Mouse (Mus musculus) thymus, adult 2 months (tissue): ENCODE data around the gene Mitf. TPM values are rescaled to one million over a fixed set of nuclear protein-coding genes. Genes with fewer than 3 reads are reported as not detected.
A peak's percentile ranks its signal among the peaks of the same experiment; 100 is the strongest.

Experiments
- DNase-seq: peaks from one replicate; pipeline ENCODE4 v3.0.0; 2021
- H3K27ac ChIP-seq: fragments of 200-500 bp; 2 replicates; pipeline ENCODE4 v1.5.1; 2012; ENCODE audit warnings: low read length, control low read depth; ENCODE audit not compliant: control insufficient read depth, insufficient read depth
- H3K27me3 ChIP-seq: fragments of 200-500 bp; 2 replicates; pipeline ENCODE4 v1.6.1; 2012; ENCODE audit warnings: mild to moderate bottlenecking, low read length, moderate library complexity, mixed read lengths; ENCODE audit not compliant: control insufficient read depth, insufficient read depth
- H3K36me3 ChIP-seq: fragments of 200-500 bp; 2 replicates; pipeline ENCODE4 v1.6.1; 2012; ENCODE audit warnings: mild to moderate bottlenecking, low read length, moderate library complexity; ENCODE audit not compliant: control insufficient read depth, insufficient read depth
- H3K4me1 ChIP-seq: fragments of 200-500 bp; replicated peaks from 2 replicates; pipeline ENCODE4 v1.6.1; 2012; ENCODE audit warnings: low read length; ENCODE audit not compliant: control insufficient read depth, insufficient read depth
- H3K4me3 ChIP-seq: fragments of 200-500 bp; 2 replicates; pipeline ENCODE4 v1.5.1; 2012; ENCODE audit warnings: mild to moderate bottlenecking, low read length, control low read depth, moderate library complexity; ENCODE audit not compliant: control insufficient read depth, insufficient read depth
- CTCF ChIP-seq: fragments of 200-500 bp; IDR thresholded peaks from 2 replicates; pipeline ENCODE4 v1.5.1; 2012; ENCODE audit warnings: mild to moderate bottlenecking, control low read depth, low read length, moderate library complexity, borderline replicate concordance; ENCODE audit not compliant: control insufficient read depth, poor library complexity, insufficient read depth; ENCODE audit errors: extremely low read depth
- POLR2A ChIP-seq: fragments of 200-500 bp; IDR thresholded peaks from 2 replicates; pipeline ENCODE4 v1.6.1; 2012; ENCODE audit warnings: mild to moderate bottlenecking, low read length, control low read depth, moderate library complexity; ENCODE audit not compliant: control insufficient read depth, poor library complexity, insufficient read depth; ENCODE audit errors: extremely low read depth
- whole genome bisulfite sequencing: fragments of 180-500 bp; shearing (Covaris S2); methylation state at CpG from one replicate; pipeline ENCODE4 v1.1.7; 2018; 5-methylcytosine and 5-hydroxymethylcytosine counted together
- polyA plus RNA-seq: library from polyadenylated mRNA; depleted of rRNA; stranded (reverse); fragments of >200 nt; gene quantifications from 2 replicates; pipeline ENCODE4 v1.2.3, GENCODE M21; 2012; rRNA removed

Gene Mitf
- polyA plus RNA-seq = 2.9 and 4.4 TPM in 2 replicates

DNA sequence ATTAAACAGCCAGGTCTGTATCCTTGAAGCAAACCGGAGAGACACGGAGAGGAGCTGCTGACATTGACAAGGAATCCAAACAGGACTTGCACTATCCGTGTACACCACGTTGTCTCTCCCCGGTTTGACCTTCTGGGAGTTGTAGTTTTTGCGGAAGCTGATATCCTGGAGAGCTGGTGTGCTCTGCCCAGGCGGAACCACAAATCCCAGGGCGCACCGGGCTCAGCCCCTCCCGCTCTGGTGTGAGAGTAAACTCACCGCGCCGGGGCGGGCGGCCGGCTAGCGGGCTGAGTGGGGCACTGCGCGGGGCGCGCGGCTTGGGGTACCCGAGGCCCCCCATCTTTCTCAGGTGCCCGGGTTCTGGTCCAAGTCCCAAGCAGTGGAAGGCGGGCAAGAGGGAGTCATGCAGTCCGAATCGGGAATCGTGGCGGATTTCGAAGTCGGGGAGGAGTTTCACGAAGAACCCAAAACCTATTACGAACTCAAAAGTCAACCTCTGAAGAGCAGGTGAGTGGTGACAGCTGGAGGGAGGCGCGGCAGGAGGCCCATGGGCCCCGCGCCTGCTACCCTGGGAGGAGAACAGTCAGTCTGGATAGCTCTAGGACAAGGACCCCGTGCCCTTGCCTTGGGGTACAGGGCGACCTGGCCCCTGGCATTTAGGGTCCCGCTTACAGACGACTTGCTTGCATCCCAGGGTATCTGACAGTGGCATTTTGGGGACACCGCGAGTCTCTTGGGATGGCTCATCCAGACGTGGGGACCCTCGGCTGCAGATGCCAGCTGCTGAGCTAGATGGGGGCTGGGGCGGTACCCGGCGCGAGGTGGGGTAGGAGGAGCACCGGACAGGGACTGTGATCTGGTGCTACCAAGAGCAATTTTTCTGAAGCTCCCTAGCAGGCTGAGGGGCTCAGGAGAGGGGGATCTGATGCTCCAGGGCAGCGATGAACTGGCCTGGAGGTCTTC lies at the start of gene Mitf:
Mitf (plus strand) TSS at position 272 of the 963 bp plus-strand sequence.
- H3K4me3 ChIP-seq = peak within 1 kb of the TSS; percentile 61
- no peak within 1 kb of the TSS for H3K27ac ChIP-seq
- peak; percentile 91 for DNase-seq
- TF ChIP-seq POLR2A (no peak), CTCF (peak; percentile 57; the same call in 1 of the 2 replicates)
- 2% methylated on average over 51 of the region's 51 CpGs for WGBS
- H3K27me3 ChIP-seq = no peaks in the 10 kb centered on the region
- peaks cover 5% of the 10 kb centered on the region for H3K4me1 ChIP-seq
- no peaks in the 10 kb centered on the region for H3K36me3 ChIP-seq

DNA sequence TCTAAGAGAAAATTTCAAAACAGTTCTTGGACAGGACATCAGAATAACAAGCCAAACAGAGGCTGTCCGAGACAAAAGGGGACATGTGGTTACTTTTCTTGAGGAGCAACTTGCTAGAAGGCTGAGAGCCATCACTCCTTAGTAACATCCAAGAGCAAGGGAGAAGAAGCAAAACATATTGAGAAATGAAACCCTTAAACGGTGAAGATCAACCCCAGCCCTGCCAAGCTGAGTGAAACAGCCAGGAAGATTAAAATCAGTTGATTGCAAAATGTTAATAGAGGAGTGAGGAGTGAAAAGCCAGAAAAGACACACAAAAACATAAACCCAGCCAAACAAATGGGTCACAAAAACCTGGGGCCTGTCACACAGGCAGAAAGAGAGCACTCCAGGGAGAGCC lies 49.5 kb upstream of the Mitf start:
- 75% methylated on average over 2 of the region's 2 CpGs for WGBS
- Histone ChIP-seq H3K36me3 (no peaks in the 10 kb centered on the region), H3K27ac (no peak overlapping the region), H3K4me3 (no peak overlapping the region), H3K27me3 (no peaks in the 10 kb centered on the region), H3K4me1 (no peaks in the 10 kb centered on the region)
- no peak for DNase-seq
- TF ChIP-seq POLR2A = no peak
- TF ChIP-seq CTCF = no peak

GRCm38 (mm10) chr6:97758884-97759283 lies 48.0 kb upstream of the Mitf start:
- WGBS = 87% methylated on average over 4 of the region's 4 CpGs
- TF ChIP-seq CTCF (no peak), POLR2A (no peak)
- Histone ChIP-seq H3K27ac (no peak overlapping the region), H3K36me3 (no peaks in the 10 kb centered on the region), H3K4me3 (no peak overlapping the region), H3K27me3 (no peaks in the 10 kb centered on the region), H3K4me1 (no peaks in the 10 kb centered on the region)
- no peak for DNase-seq

DNA sequence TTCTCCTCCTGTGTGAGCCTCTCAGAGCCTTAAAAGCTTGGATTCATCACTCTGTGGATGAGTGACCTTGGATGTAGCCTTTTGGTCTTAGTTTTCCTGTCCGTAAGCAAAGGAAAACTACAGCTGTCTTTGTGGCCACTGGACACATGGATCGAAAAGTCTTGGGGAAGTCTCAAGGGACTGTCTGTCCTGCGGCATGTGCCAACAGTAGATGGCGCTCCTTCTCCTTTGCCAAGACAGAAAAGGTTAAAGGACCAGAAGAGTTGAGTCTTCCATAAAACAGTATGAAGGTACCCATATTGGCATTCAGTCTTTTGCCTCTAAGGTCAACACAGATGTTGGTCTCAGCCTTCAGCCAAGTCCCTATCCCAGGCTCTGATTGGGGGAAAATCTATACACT lies 47.6 kb upstream of the Mitf start:
- H3K36me3 ChIP-seq = no peaks in the 10 kb centered on the region
- WGBS = 15% methylated on average over 4 of the region's 4 CpGs
- peak; percentile 39 for DNase-seq
- H3K27ac ChIP-seq = no peak overlapping the region
- H3K4me1 ChIP-seq = no peaks in the 10 kb centered on the region
- TF ChIP-seq POLR2A = no peak
- TF ChIP-seq CTCF = no peak
- no peak overlapping the region for H3K4me3 ChIP-seq
- H3K27me3 ChIP-seq = no peaks in the 10 kb centered on the region

- TF ChIP-seq CTCF = no peak
- no peak for TF ChIP-seq POLR2A
- Histone ChIP-seq H3K4me3 (no peak overlapping the region), H3K36me3 (no peaks in the 10 kb centered on the region), H3K4me1 (no peaks in the 10 kb centered on the region), H3K27ac (no peak overlapping the region), H3K27me3 (no peaks in the 10 kb centered on the region)
- WGBS = 27% methylated on average over 4 of the region's 4 CpGs
- no peak for DNase-seq
Observed at GRCm38 (mm10) chr6:97761326-97761725, 45.5 kb upstream of the Mitf start.

DNA sequence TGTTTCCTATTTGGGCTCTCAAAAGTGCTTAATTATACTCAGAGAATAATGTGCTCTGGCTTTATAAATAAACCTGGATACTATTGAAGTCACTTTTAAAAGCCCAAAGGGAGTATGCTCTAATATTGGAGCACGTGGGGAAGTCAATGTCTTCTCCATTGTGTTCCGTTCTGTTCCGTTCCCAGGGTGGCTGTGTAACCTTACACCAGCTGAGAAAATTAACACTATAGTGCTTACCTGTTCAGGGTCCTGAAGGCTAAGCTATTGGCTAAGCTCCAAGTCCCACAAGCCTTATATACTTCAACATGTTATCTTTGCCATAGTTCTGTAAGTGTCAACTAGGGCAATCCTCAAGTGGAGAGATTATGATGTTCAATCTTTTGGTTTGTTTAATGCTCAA lies 42.9 kb upstream of the Mitf start:
- no peaks in the 10 kb centered on the region for H3K36me3 ChIP-seq
- H3K4me3 ChIP-seq = no peak overlapping the region
- no peaks in the 10 kb centered on the region for H3K4me1 ChIP-seq
- H3K27ac ChIP-seq = no peak overlapping the region
- DNase-seq = no peak
- no peak for TF ChIP-seq CTCF
- 61% methylated on average over 3 of the region's 3 CpGs for WGBS
- H3K27me3 ChIP-seq = no peaks in the 10 kb centered on the region

DNA sequence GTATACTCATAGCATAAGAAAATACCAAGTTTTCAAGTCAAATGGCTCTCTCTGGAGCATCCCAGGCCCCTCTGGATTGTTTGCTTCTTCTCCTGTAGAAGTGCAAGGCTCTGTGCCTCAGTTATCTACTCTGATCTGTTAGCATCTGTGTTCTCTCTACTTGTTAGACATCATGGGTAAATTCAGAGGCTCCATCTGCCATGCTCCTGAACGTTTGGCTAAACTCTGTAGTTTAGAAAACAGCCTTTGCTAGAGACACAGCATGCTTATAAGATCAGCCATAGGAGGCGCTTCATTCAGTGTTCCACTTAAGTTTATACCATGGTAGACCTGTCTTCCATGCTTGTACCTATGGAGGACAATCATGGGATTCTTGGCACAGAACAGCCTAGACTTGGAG lies 39.0 kb upstream of the Mitf start:
- TF ChIP-seq POLR2A = no peak
- no peak for TF ChIP-seq CTCF
- Histone ChIP-seq H3K4me3 (no peak overlapping the region), H3K27me3 (no peaks in the 10 kb centered on the region), H3K4me1 (no peaks in the 10 kb centered on the region), H3K27ac (no peak overlapping the region), H3K36me3 (no peaks in the 10 kb centered on the region)
- 85% methylated on average over 2 of the region's 2 CpGs for WGBS
- no peak for DNase-seq
